Mouse (Mus musculus) 3T3-L1 (cell line): ENCODE results near the gene Grik4.
A peak's percentile ranks its signal among the peaks of the same experiment; 100 is the strongest.

Source experiments
- DNase-seq: peaks from one replicate; pipeline ENCODE4 v3.0.0-alpha.2; 2015; ENCODE audit warnings: low read depth, low spot score

The Grik4 gene

DNA sequence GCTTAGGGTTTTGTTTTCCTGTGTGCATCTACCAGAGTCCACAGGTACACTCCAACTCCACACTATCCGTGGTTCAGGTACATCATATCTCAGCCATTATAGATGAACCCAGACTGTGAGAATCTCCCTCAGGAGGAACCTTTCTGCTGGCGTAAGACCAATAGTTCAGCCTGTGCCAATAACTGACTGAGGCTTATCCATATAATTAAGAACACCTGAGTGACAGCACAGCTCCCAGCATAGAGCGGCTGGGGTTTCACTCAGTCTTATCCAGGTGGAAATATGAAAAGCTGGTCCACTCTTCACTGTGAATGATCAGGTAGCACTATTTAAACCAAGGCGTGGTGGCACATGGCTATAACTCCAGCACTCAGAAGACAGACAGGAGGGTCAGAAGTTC is 440.6 kb downstream of the Grik4 start:
- DNase-seq, result no peak

DNA sequence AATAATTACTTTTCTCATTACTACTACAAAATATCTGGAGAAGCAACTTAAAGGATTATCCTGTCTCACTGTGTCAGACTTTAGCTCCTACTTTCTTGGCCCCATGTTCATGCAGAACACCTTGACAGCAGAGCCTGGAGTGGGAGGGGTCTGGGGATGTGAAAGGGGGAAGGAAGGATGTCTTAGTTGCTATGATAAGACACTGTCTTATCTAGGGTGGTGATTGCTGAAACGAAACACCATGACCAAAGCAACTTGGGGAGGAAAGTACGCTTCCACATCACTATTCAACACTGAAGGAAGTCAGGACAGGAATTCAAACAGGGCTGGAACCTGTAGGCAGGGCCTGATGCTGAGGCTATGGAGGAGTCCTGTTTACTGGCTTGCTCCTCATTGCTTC is 448.0 kb downstream of the Grik4 start:
- no peak for DNase-seq

DNA sequence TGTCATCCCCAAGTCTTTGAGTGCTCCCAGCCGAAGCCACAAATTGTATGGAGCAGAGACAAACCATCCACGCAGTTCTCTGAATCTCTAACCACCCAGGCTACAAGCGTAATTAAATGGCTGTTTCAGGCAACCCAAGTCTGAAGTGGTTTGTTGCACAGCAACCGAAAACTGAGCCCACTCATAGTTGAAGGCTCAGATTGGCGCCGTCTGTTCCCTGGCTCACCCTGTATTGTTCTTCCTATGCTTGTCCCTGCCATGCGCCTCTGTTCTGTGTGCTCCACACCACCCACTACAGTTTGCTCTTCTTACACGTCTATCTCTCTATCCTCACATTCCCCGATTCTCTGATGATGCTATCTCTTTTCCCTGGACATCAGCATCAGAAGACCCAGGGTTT is 452.5 kb downstream of the Grik4 start:
- no peak for DNase-seq

DNA sequence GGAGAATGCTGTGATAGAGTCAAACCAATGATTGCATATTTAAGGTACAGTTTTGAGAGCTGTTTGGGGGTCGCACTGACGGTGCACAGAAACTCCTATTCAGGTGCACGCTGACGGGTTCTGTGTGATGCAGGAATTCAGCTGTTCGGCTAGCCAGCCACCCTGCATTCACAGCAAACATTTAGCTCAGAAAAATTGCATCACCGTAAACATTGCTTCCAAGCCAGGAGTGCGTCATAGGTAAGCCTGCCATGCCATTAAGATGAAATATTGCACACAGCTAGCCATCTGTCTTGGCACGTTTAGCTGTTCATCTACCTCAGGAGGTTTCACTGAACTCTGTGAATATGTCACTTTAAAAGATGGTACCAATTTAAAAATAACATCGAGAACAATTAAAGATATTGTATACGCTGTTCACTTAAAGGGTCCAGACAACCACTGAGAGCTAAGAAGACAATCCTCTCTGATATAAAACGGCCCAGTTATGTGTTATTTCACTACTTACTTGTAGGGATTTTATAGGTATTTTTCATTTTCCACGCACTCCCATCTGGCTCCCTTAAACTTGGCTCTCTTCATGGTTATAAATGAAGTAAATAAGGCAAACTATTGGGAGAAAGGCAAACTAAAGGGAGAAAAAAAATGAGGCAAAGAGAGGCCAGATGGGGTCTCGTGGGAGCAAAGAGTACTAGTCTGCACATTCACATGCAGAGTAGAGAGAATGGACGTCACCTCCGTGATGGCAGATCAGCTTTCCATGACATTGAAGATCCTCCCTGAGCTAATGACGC is 453.5 kb downstream of the Grik4 start:
- no peak for DNase-seq

DNA sequence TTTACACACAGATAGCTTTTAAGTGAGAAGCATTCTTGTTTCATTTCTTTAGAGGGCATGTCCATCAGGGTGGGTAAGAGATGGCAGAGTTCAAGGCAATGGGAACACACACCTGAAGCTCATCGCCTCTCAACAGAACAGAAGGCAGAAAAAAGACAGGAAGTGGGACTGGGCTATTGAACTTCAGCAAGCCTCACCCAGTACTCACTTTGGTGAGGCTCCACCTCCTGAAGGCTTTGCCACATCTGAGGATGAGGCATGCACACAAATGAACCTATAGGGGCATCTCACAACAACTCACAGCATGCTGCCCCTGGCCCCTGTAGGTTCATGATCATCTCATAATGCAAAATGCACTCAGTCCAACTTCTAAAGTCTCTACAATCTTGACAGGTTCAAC is 456.2 kb downstream of the Grik4 start:
- no peak for DNase-seq

DNA sequence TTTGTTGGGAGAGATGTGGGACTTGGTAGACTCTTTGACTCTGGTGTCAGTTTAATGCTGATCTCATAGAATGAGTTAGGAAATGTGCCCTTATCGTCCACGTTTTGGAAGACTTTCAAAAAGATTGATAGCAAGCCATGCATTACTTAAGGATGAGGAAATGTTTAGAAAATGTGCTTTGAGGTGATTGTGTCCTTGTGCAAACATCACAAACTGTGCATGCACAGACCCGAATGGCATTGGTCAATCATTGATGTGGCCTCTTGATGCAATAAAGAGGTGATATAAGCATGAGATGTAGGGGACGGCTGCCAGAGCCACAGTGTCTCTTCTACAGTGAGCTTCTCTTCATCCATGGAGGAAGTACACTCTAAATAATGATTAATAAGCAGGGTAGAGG is 457.4 kb downstream of the Grik4 start:
- DNase-seq, result no peak

DNA sequence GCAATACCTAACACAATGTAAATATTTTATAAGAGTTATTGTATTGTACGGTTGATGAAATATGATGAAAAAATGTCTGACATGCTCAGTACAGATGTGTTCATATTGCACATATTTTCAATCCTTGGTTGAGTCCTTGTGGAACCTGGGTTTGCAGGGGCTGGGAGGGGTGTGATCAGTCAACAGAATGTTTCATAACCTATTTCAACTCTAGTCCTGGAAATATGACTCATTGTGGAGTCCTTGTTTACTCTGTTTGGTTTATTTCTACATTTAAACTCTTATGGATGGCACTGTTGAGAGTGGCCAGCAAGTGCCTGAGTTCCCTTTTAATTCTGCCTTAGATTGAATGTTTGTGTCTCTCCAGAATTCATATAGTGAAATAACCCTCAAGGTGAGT is 459.6 kb downstream of the Grik4 start:
- DNase-seq, result no peak

DNA sequence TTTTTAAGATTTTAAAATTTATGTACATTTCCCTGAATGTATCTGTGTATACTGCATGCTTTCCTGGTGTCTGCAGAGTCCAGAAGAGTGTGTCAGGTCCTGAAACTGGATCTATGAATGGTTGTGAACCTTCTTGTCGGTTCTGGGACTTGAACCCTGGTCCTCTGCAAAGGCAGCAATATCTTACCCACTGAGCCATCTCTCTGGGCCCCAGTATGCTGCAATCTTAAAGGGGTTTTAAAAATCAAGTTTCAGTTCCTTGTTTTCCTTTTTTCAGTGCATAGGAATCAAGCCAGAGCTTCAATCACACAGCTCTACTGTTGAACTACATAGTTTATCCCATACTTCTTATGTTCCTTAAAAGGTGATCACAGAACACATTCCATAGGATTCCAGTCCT is 461.3 kb downstream of the Grik4 start:
- no peak for DNase-seq

DNA sequence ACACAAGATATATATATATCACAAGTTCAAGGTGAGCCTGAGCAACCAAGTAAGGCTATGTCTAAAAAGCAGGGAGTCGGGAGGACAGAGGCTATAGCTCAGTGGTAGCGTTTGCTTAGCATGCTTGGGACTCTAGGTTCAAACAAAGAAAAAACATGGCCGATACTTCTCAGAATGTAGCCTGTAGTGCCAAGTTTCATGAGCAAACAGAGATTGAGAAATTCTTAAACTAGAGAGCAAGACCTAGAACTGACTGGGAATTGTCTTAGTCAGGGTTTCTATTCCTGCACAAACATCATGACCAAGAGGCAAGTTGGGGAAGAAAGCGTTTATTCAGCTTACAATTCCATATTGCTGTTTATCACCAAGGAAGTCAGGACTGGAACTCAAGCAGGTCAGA is 468.1 kb downstream of the Grik4 start:
- DNase-seq, result no peak

DNA sequence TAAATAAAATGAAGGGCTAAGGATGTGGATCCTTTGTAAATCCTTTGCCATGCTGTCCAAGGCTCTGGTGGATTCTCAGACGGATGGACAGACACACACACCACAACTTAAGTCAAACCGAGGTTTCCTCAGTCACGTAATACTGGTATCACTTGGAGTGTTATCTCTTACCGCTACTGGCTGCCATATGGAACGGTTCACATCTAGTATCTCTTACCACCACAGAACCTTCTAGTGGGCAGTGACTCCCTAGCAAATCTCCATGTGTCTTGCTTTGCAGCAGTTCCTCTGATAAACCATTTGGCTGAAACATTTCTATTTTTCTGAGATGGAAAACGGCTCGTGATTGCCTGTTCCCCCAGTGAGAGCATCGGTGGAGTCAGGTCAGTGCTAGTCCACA is 470.0 kb downstream of the Grik4 start:
- no peak for DNase-seq

DNA sequence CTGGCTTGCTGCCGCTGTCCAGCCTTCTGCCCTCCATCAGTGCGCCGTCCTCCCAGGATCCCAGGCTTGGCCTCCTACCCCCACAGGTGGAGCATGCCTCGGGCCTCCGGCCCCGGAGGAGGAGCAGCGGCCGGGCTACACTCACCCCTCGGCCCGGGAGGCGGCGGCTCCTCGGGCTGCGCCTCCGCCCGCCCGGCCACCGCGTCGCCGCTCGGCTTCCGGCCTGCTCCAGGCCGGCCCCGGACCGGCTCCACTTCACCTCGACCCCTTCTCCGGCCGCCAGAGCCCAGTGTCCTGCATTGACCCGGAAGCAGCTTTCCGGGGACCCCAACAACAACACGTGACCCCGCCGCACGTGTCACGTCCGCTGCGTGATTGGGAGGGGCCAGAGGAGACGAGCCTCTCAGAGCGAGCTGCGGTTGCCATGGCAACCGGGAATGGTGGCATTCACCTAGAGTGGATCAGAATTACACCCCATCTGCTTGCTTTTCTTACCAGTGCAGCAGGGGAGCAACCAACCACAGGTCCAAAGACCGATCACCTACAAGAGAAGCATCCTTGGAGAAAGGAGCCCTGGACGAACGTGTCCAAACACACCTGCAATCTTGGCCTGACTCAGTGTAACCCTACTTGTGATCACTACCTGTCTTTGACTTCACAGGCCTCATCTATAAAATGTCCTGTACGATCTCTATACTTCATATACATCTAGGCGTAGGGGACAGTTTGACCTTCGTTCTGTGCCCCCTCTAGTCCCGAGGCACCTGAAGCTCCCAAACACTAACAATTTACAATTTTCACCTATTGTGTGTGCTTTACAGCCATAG is 472.2 kb downstream of the Grik4 start:
- DNase-seq, result peak; percentile 86

DNA sequence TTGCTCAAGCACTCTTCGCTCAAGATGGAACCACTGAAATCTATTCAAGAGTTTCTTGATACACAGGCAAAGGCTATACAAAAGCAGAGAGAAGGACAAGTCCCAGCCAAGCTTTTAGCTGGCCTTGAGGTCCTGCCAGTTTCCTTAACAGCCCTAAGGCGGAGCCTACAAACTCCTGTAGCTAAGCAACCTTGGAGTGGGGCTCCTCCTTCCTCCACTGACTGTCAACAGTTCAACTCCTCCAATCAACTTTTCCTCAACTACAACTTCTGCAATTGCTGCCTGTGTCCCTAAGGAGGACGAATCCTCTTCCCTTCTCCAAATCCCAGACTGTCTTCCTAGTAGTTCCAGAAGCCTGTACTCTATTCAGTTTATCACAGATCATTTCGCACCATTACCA is 473.1 kb downstream of the Grik4 start:
- peak; percentile 84 for DNase-seq

DNA sequence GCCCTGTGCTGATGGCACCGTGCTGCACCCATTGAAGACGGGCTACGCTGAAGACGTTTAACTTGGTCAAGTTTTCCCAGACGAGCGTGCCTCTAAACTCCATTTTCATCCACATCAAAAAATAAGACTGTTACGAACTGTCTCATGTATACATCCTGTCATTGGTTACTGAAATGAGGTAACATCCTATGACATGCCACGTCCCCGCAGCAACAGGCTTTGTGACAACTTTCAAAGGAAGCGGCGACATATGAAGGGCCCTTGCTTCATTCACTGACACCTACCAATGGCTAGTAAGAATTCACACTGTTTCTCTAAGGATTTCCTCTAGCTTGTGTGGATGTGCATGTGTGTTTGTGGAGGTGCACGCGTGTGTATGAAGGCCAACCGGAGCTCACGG is 475.0 kb downstream of the Grik4 start:
- no peak for DNase-seq

DNA sequence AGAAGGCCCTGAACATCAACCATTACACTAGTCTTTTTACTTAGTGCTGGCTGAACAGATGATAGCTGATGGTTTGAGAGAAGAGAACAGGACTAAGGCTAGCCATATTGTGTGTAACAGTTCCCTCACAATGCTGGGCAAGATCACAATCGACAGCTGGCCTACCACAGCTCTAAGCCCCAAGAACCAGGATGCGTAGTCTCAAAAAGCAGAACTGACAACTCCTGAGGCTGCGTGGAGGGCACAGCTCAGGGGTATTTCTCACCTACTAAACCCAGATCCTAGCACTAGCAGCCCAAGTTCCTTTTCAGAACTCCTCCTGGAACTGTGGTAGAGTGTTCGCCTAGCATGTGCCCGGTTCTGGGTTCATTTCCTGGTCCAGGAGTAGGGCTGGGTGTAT is 475.9 kb downstream of the Grik4 start:
- no peak for DNase-seq
